Mouse (Mus musculus) ZHBTc4 (cell line): Measurements from ENCODE around the gene Usp49.

Experiments
- DNase-seq: peaks from one replicate; pipeline ENCODE4 v3.0.0-alpha.2; 2011; ENCODE audit warnings: low read depth, low spot score

The Usp49 gene

GRCm38 (mm10) chr17:47609182-47609581, 21.3 kb upstream of the Usp49 start:
- no peak for DNase-seq

GRCm38 (mm10) chr17:47610849-47611660, 19.4 kb upstream of the Usp49 start, which contains the start of the genes Bysl, Med20 and Gm20517:
TSS of gene Bysl (minus strand) at chr17:47611492.
TSS of gene Med20 (plus strand) at chr17:47611582.
TSS of gene Gm20517 (plus strand) at chr17:47611589.
- peak; percentile 98 for DNase-seq

GRCm38 (mm10) chr17:47611661-47611982, 18.9 kb upstream of the Usp49 start:
- no peak for DNase-seq

- peak; percentile 56 for DNase-seq
Observed at GRCm38 (mm10) chr17:47614018-47614417, 16.5 kb upstream of the Usp49 start.

GRCm38 (mm10) chr17:47616119-47616518, 14.4 kb upstream of the Usp49 start:
- no peak for DNase-seq

- DNase-seq = no peak
Observed at GRCm38 (mm10) chr17:47616652-47617051, 13.8 kb upstream of the Usp49 start.

- no peak for DNase-seq
Observed at GRCm38 (mm10) chr17:47617605-47618307, 12.7 kb upstream of the Usp49 start.

- no peak for DNase-seq
Observed at GRCm38 (mm10) chr17:47618556-47619311, 11.8 kb upstream of the Usp49 start.

GRCm38 (mm10) chr17:47622912-47623554, 7.5 kb upstream of the Usp49 start:
- DNase-seq = no peak

GRCm38 (mm10) chr17:47624572-47624971, 5.9 kb upstream of the Usp49 start:
- peak; percentile 72 for DNase-seq

- DNase-seq = no peak
Observed at GRCm38 (mm10) chr17:47625088-47625487, 5.4 kb upstream of the Usp49 start.

GRCm38 (mm10) chr17:47626031-47626430, 4.5 kb upstream of the Usp49 start:
- no peak for DNase-seq

- DNase-seq = no peak
Observed at GRCm38 (mm10) chr17:47627791-47628190, 2.7 kb upstream of the Usp49 start.

- peak; percentile 98 for DNase-seq
Observed at GRCm38 (mm10) chr17:47628851-47629676, 1.4 kb upstream of the Usp49 start.

GRCm38 (mm10) chr17:47629717-47630677, 493 bp upstream of the Usp49 start:
- DNase-seq = no peak

GRCm38 (mm10) chr17:47632181-47632840, 1.8 kb downstream of the Usp49 start:
- no peak for DNase-seq

- DNase-seq = no peak
Observed at GRCm38 (mm10) chr17:47633999-47634770, 3.7 kb downstream of the Usp49 start.

GRCm38 (mm10) chr17:47642992-47643391, 12.5 kb downstream of the Usp49 start:
- peak; percentile 54 for DNase-seq
